26 mouse cellular contexts compared by ENCODE assay signal in genomic region chr6:85863840-85864239, GRCm38 (mm10). TPM values are rescaled to one million over a fixed set of nuclear protein-coding genes. Genes with fewer than 3 reads are reported as not detected.
"Had no signal": no experiment of that assay in that cellular context is flagged by ENCODE, and none has a peak within 500 bp of the region (broad histone marks: within the 10 kb centered on the region; RNA-seq: fewer than 3 reads in every experiment).

No protein-coding gene starts in this region.

- H3K27ac ChIP-seq: liver, embryonic 13.5 days; liver, embryonic 15.5 days; lung, embryonic 15.5 days; macrophage; midbrain, embryonic 13.5 days; midbrain, embryonic 15.5 days; neural tube, embryonic 13.5 days; stomach, embryonic 15.5 days; stomach, postnatal 0 days had no signal

- DNase-seq: liver, embryonic 13.5 days; liver, postnatal 0 days; lung, adult 2 months; lung, postnatal 14 days; lung, postnatal 36 days; right cerebral cortex, postnatal 14 days; thymus, adult 18-20 months; thymus, postnatal 14 days; thymus, postnatal 36 days had no signal

- H3K4me3 ChIP-seq: liver, embryonic 13.5 days; liver, embryonic 15.5 days; lung, embryonic 15.5 days; megakaryocyte, embryonic 14.5 days; midbrain, embryonic 13.5 days; midbrain, embryonic 15.5 days; neural tube, embryonic 13.5 days; stomach, embryonic 15.5 days had no signal

- H3K27me3 ChIP-seq: liver, embryonic 13.5 days; liver, embryonic 15.5 days; lung, embryonic 15.5 days; midbrain, embryonic 13.5 days; midbrain, embryonic 15.5 days; neural tube, embryonic 13.5 days; stomach, embryonic 15.5 days had no signal

- H3K4me2 ChIP-seq: liver, embryonic 13.5 days; liver, embryonic 15.5 days; lung, embryonic 15.5 days; midbrain, embryonic 11.5 days; midbrain, embryonic 13.5 days; midbrain, embryonic 15.5 days; neural tube, embryonic 13.5 days; stomach, embryonic 15.5 days had no signal

- H3K36me3 ChIP-seq: liver, embryonic 13.5 days; liver, embryonic 15.5 days; lung, embryonic 15.5 days; midbrain, embryonic 13.5 days; midbrain, embryonic 15.5 days; neural tube, embryonic 13.5 days; stomach, embryonic 15.5 days had no signal

- ATAC-seq: liver, postnatal 0 days; lung, postnatal 0 days; midbrain, embryonic 13.5 days; midbrain, embryonic 15.5 days had no signal

- H3K4me1 ChIP-seq: liver, embryonic 13.5 days; liver, embryonic 15.5 days; lung, embryonic 15.5 days; megakaryocyte, embryonic 14.5 days; midbrain, embryonic 13.5 days; midbrain, embryonic 15.5 days; neural tube, embryonic 13.5 days; stomach, embryonic 15.5 days had no signal

- H3K9ac ChIP-seq: liver, embryonic 13.5 days; liver, embryonic 15.5 days; liver, postnatal 0 days; lung, embryonic 15.5 days; midbrain, embryonic 13.5 days; midbrain, embryonic 15.5 days; neural tube, embryonic 13.5 days; stomach, embryonic 15.5 days had no signal

- H3K9me3 ChIP-seq: liver, embryonic 13.5 days; liver, embryonic 15.5 days; lung, embryonic 15.5 days; midbrain, embryonic 13.5 days; midbrain, embryonic 15.5 days; neural tube, embryonic 13.5 days; stomach, embryonic 15.5 days had no signal

RNA-seq across cellular contexts. Expression of gene Nat8f2, which starts 5.1 kb away (rescaled TPM):
- total RNA-seq: megakaryocyte progenitor cell, adult 5-6 weeks; midbrain, postnatal 0 days; monocyte, adult 5-6 weeks; neutrophil, adult 5-6 weeks had no signal
- polyA plus RNA-seq: liver, embryonic 13.5 days; liver, embryonic 15.5 days; lung, postnatal 0 days; macrophage; midbrain, embryonic 11.5 days; midbrain, embryonic 13.5 days; midbrain, embryonic 15.5 days; neural tube, embryonic 11.5 days; neural tube, embryonic 13.5 days; stomach, postnatal 0 days had no signal

RNA-seq across cellular contexts. Expression of gene Nat8, which starts 32.0 kb away (rescaled TPM):
- total RNA-seq: megakaryocyte progenitor cell, adult 5-6 weeks; monocyte, adult 5-6 weeks; neutrophil, adult 5-6 weeks had no signal
- polyA plus RNA-seq: liver, embryonic 13.5 days; liver, postnatal 0 days; lung, embryonic 15.5 days; lung, postnatal 0 days; macrophage; midbrain, embryonic 11.5 days; midbrain, embryonic 13.5 days; midbrain, embryonic 15.5 days; neural tube, embryonic 11.5 days; neural tube, embryonic 13.5 days; stomach, postnatal 0 days; thymus, postnatal 0 days had no signal

RNA-seq across cellular contexts. Expression of gene Nat8f5, which starts 43.1 kb away (rescaled TPM):
- total RNA-seq: megakaryocyte progenitor cell, adult 5-6 weeks; monocyte, adult 5-6 weeks; neutrophil, adult 5-6 weeks had no signal
- polyA plus RNA-seq: liver, embryonic 13.5 days; liver, embryonic 15.5 days; liver, postnatal 0 days; lung, adult 2 months; lung, embryonic 15.5 days; lung, postnatal 0 days; macrophage; midbrain, embryonic 11.5 days; neural tube, embryonic 11.5 days; stomach, embryonic 15.5 days; thymus, postnatal 0 days had no signal

RNA-seq across cellular contexts. Expression of gene Nat8f6, which starts 43.1 kb away (rescaled TPM):
- total RNA-seq: megakaryocyte progenitor cell, adult 5-6 weeks; midbrain, postnatal 0 days; monocyte, adult 5-6 weeks; neutrophil, adult 5-6 weeks had no signal
- polyA plus RNA-seq: liver, embryonic 13.5 days; liver, embryonic 15.5 days; liver, postnatal 0 days; lung, embryonic 15.5 days; lung, postnatal 0 days; macrophage; midbrain, embryonic 11.5 days; midbrain, embryonic 13.5 days; midbrain, embryonic 15.5 days; midbrain, postnatal 0 days; neural tube, embryonic 11.5 days; neural tube, embryonic 13.5 days; stomach, embryonic 15.5 days; stomach, postnatal 0 days; thymus, postnatal 0 days had no signal
